Mouse (Mus musculus) stomach, postnatal 0 days (tissue): Measurements from ENCODE around the gene Acoxl. TPM values are rescaled to one million over a fixed set of nuclear protein-coding genes. Genes with fewer than 3 reads are reported as not detected.

ENCODE experiments used
- ATAC-seq: fragments of 200-750 bp; cut with Nextera tagmentation; 2 replicates; pipeline ENCODE4 v1.8.0; 2017; ENCODE audit not compliant: low FRiP score, low TSS enrichment
- DNase-seq: peaks from one replicate; pipeline ENCODE4 v3.0.0-alpha.2; 2016; ENCODE audit warnings: low spot score
- H3K27ac ChIP-seq: fragments of 300-500 bp; sonication (generic); replicated peaks from 2 replicates; pipeline ENCODE4 v1.5.1; 2014; ENCODE audit warnings: mild to moderate bottlenecking, control low read depth
- H3K27me3 ChIP-seq: fragments of 300-500 bp; sonication (generic); 2 replicates; pipeline ENCODE4 v1.6.1; 2014; ENCODE audit warnings: low read length; ENCODE audit not compliant: control insufficient read depth, insufficient read depth
- H3K36me3 ChIP-seq: fragments of 300-500 bp; sonication (generic); 2 replicates; pipeline ENCODE4 v1.6.1; 2014; ENCODE audit warnings: low read length, mixed read lengths; ENCODE audit not compliant: control insufficient read depth, insufficient read depth
- H3K4me1 ChIP-seq: fragments of 300-500 bp; sonication (generic); replicated peaks from 2 replicates; pipeline ENCODE4 v1.6.1; 2014; ENCODE audit warnings: antibody characterized with exemption; ENCODE audit not compliant: control insufficient read depth, insufficient read depth
- H3K4me2 ChIP-seq: fragments of 300-500 bp; sonication (generic); replicated peaks from 2 replicates; pipeline ENCODE4 v1.6.1; 2014; ENCODE audit warnings: low read depth, mild to moderate bottlenecking, control low read depth, moderate library complexity
- H3K4me3 ChIP-seq: fragments of 300-500 bp; sonication (generic); 2 replicates; pipeline ENCODE4 v1.5.1; 2014; ENCODE audit warnings: low read depth, low read length, control low read depth
- H3K9ac ChIP-seq: fragments of 300-500 bp; sonication (generic); 2 replicates; pipeline ENCODE4 v1.6.1; 2014; ENCODE audit warnings: mild to moderate bottlenecking, low read length, control low read depth, mixed read lengths
- H3K9me3 ChIP-seq: fragments of 300-500 bp; sonication (generic); 2 replicates; pipeline ENCODE4 v1.6.1; 2016; ENCODE audit warnings: low read length; ENCODE audit not compliant: control insufficient read depth
- CTCF ChIP-seq: IDR thresholded peaks from 2 replicates; pipeline ENCODE4 v1.5.1; 2016; ENCODE audit warnings: antibody characterized with exemption, low read depth, mild to moderate bottlenecking, moderate library complexity
- EP300 ChIP-seq: optimal IDR thresholded peaks from 2 replicates; pipeline ENCODE3; 2016; ENCODE audit warnings: antibody characterized with exemption
- WGBS: fragments of 180-500 bp; shearing (Covaris S2); extraction: QIAGEN DNeasy Blood & Tissue Kit; methylation state at CpG from one replicate; pipeline ENCODE4 v1.1.7; 2014; 5-methylcytosine and 5-hydroxymethylcytosine counted together
- polyA plus RNA-seq: library from polyadenylated mRNA; unstranded; fragments of >200 nt; fragmentation: Nextera tagmentation; extraction: Ambion mirVana; gene quantifications from 2 replicates; pipeline ENCODE4 v1.2.1, GENCODE M21; 2015

The Acoxl gene
- polyA plus RNA-seq, 1 experiment from 2014 or later = 0.17 TPM

DNA sequence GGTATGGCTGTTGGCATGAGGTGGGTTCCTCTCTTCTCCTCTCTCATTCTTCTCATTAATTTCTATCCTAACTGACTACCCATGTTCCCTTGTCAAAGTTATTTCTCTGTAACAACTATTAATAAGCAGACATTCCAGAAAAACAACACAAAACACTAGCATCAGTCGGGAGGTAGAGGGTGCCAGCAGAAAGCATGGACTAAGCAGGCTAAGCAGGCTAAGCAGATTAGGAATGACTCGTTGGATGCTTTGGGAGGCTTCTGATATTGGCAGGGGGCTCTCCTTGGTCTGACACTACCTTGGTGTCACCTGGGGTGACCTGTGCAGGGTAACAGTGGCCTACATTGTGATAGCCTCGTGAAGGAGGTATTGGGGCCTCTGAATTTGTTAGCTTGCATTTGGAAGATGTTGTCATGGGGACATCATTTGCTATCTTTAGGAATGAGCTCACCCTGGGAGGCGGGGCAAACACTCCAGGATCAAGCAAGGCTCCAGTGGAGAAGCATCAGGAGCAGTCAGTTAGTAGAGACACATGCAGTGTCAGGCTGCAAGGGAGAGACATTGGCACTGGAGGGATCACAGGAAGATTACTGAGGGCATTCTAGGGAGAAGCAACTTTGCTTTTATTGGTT is 123.2 kb downstream of the Acoxl start:
- Histone ChIP-seq H3K36me3 (no peaks in the 10 kb centered on the region), H3K27ac (no peak overlapping the region), H3K9ac (no peak overlapping the region), H3K4me3 (no peak overlapping the region), H3K4me1 (no peaks in the 10 kb centered on the region), H3K4me2 (no peak overlapping the region), H3K9me3 (no peaks in the 10 kb centered on the region), H3K27me3 (no peaks in the 10 kb centered on the region)
- DNase-seq = peak; percentile 25
- 47% methylated on average over 4 of the region's 4 CpGs for WGBS
- no peak for TF ChIP-seq EP300
- no peak for TF ChIP-seq CTCF
- ATAC-seq = peak; percentile 56

DNA sequence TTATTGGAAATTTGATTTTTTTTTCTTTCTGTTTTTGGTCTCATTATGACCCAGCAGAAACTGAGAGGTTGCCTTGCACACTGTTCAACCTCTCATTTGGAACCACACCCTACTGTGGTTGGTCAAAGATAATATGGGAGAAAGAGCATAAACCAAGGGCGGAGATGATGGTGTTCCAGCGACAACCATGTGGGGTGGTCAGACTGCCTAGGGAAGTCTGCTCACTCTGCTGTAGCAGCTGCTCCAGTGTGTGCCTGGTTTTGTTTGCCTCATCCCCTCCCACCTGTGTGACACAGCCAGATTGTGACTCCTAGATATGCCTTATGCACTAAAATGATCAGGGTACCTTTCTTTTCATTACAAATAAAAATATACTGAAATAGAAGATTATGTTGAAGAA is 130.3 kb downstream of the Acoxl start:
- 89% methylated on average over 2 of the region's 2 CpGs for WGBS
- H3K4me2 ChIP-seq = no peak overlapping the region
- TF ChIP-seq EP300 (no peak), CTCF (no peak)

DNA sequence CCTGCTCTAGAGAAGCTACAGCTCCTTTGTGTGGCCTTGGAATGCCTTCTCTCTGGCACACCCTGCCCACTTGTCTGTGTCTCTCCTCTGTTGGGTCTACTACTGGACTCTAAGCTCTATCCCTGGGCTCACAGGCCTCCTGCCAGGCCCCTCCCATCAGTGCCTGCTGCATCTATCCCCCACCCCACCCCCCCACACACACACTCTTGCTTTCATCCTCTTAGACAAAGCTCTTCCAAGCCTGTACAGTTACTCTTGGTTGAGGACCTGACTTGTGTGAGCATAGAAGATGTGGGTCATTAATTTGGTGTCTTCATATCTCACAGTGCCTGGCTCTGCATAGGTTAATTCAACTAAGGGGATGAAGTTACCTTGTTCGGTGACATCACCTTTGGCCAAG is 137.6 kb downstream of the Acoxl start:
- Histone ChIP-seq H3K9ac (no peak overlapping the region), H3K4me3 (no peak overlapping the region), H3K4me2 (no peak overlapping the region), H3K9me3 (no peaks in the 10 kb centered on the region), H3K36me3 (no peaks in the 10 kb centered on the region), H3K27me3 (no peaks in the 10 kb centered on the region), H3K27ac (no peak overlapping the region), H3K4me1 (no peaks in the 10 kb centered on the region)
- ATAC-seq (no peak), DNase-seq (no peak)
- WGBS = 97% methylated on average over 1 of the region's 1 CpGs
- no peak for TF ChIP-seq EP300
- TF ChIP-seq CTCF = no peak

More for the DNA sequence above, 130.3 kb downstream of the Acoxl start:
- Histone ChIP-seq H3K9me3 (no peaks in the 10 kb centered on the region), H3K4me1 (no peaks in the 10 kb centered on the region), H3K27ac (no peak overlapping the region), H3K36me3 (no peaks in the 10 kb centered on the region), H3K4me3 (no peak overlapping the region), H3K27me3 (no peaks in the 10 kb centered on the region), H3K9ac (no peak overlapping the region)
- ATAC-seq (no peak), DNase-seq (no peak)

DNA sequence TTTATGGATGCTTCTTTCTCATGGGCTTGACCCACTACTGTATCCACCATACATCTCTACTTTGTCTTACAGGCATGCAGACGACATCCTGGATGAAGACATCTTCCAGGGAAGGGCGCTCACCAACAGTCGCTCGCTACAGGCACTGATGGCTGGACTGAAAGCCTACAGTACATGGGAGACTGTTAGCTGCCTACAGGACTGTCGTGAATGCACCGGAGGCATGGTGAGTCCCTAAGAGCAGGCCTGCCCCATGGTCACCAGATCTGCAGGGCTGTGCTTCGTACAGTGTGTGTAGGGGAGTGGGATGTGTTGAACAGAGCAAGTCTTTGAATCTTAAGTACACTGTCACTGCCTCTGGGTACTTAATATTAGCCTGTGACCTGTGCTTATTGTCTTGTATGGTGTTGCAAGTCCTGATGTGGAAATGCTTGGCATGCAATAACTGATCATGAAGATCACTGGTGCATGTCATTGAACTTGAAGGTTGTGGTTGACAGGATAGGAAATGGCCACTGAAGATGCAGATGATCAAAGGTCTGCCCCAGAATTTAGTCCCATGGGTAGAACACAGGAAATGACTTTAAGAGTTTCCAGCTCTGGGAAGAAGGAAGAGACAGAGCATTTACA is 140.0 kb downstream of the Acoxl start:
- no peak overlapping the region for H3K4me3 ChIP-seq
- ATAC-seq = no peak

DNA sequence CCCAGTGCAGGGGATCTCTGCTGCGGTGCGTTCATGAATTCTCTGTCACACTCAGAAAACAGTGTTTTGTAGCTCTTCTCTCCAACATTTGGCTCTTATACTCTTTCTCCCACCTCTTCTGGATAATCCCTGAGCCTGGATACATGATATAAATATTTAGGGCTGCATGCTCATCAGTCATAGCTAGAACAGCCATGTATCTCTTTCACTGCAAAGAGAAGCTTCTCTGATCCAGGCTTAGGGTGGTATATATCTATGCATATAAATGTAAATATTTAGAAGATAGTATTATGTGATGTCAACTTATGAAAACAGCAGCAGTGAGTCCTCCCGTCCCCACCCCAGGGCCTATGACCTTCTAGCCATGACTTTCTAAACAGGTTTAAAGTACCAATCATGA is 143.9 kb downstream of the Acoxl start:
- no peak overlapping the region for H3K9ac ChIP-seq
- no peak for ATAC-seq
- no peak for DNase-seq
- H3K36me3 ChIP-seq = no peaks in the 10 kb centered on the region
- no peak overlapping the region for H3K4me3 ChIP-seq
- H3K4me1 ChIP-seq = no peaks in the 10 kb centered on the region
- TF ChIP-seq EP300 (no peak), CTCF (no peak)
- no peak overlapping the region for H3K4me2 ChIP-seq
- no peaks in the 10 kb centered on the region for H3K27me3 ChIP-seq
- H3K27ac ChIP-seq = no peak overlapping the region
- WGBS = 50% methylated on average over 3 of the region's 3 CpGs
- no peaks in the 10 kb centered on the region for H3K9me3 ChIP-seq

More for the DNA sequence above, 140.0 kb downstream of the Acoxl start:
- TF ChIP-seq EP300 = no peak
- no peak for TF ChIP-seq CTCF
- H3K36me3 ChIP-seq = no peaks in the 10 kb centered on the region
- H3K9me3 ChIP-seq = no peaks in the 10 kb centered on the region
- H3K4me2 ChIP-seq = no peak overlapping the region
- DNase-seq = no peak
- H3K27me3 ChIP-seq = no peaks in the 10 kb centered on the region
- H3K4me1 ChIP-seq = no peaks in the 10 kb centered on the region
- H3K27ac ChIP-seq = no peak overlapping the region
- 92% methylated on average over 7 of the region's 7 CpGs for WGBS
- no peak overlapping the region for H3K9ac ChIP-seq

DNA sequence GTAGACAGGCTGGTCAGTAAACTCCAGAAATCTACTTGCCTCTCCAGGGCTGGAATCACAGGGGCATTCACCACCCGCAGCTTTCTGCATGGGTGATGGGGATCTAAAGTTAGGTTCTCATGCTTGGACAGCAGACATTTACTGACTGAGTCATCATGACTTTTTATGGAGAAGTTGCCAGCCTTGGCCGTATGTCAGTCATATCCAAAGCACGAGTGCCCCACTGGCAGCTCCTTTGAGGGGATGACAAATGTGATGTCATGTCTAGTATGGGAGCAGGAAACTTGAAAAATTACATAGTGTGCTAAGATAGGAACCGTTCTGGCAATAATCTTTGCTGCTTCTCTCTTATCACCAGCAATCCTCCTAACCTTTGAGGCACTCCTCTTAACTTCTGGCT is 144.6 kb downstream of the Acoxl start:
- H3K9me3 ChIP-seq = no peaks in the 10 kb centered on the region
- WGBS = 59% methylated on average over 4 of the region's 4 CpGs
- TF ChIP-seq CTCF (no peak), EP300 (no peak)
- no peak overlapping the region for H3K27ac ChIP-seq
- H3K4me3 ChIP-seq = no peak overlapping the region
- no peak overlapping the region for H3K9ac ChIP-seq
- ATAC-seq (no peak), DNase-seq (no peak)
- H3K4me2 ChIP-seq = no peak overlapping the region
- no peaks in the 10 kb centered on the region for H3K27me3 ChIP-seq
- no peaks in the 10 kb centered on the region for H3K36me3 ChIP-seq
- H3K4me1 ChIP-seq = no peaks in the 10 kb centered on the region
